8 mouse cellular contexts compared by ENCODE assay signal in the genomic region with DNA sequence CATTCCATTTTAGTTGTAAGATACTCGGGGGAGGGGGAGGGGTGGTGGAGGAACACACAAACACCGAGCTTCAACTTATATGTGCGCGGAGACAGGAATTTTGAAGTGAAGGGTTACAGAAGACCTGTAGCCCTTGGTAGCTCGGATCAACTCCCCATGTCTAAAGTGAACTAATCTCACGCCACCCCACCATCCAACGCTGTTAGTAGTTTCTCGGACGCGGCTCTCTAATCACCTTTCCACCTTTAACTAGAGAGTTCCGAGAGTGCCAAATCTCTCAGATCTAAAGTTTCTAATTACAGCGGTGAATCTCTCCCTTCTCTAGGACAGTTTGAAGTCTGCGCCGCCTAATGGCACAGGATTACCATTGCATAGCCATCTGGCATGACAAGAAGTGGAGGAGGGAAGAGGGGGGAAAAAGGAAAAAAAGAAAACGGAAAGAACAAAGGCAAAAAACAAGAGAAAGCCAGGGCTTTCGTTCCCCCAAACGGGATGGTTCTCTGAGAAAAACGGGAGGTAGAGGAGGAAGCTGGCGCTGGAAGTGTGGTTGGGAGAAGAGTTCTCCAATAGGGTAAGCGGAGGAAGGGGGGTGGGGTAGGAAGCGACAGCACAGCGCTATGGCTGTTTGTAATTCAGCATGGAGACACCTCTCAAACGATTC. TPM values are rescaled to one million over a fixed set of nuclear protein-coding genes. Genes with fewer than 3 reads are reported as not detected.
DNase-seq lines count a peak whose midpoint lies in the region; ATAC-seq and TF ChIP-seq lines count a peak whose summit lies in the region.

No protein-coding gene starts in this region.

- peak overlapping the region; percentile 41 for H3K9ac ChIP-seq in intestine, embryonic 14.5 days (ENCODE audit: low read length)

- WGBS in intestine, embryonic 14.5 days = 20% methylated on average over 23 of the region's 23 CpGs

- H3K27me3 ChIP-seq in intestine, embryonic 14.5 days (replicated peaks; ENCODE audit: control insufficient read depth, insufficient read depth, low read length) = no peaks in the 10 kb centered on the region
- H3K27me3 ChIP-seq in megakaryocyte, embryonic 14.5 days (replicated peaks) = no peaks in the 10 kb centered on the region

- peak overlapping the region; percentile 83 for H3K27ac ChIP-seq in gastrocnemius, adult 2 months
- H3K27ac ChIP-seq in intestine, embryonic 14.5 days (ENCODE audit: low read depth) = peak overlapping the region; percentile 64

- H3K4me1 ChIP-seq in intestine, embryonic 14.5 days (replicated peaks; ENCODE audit: control insufficient read depth, insufficient read depth, low read length) = no peaks in the 10 kb centered on the region
- no peaks in the 10 kb centered on the region for H3K4me1 ChIP-seq in megakaryocyte, embryonic 14.5 days

- DNase-seq in heart, adult 11 months = peak; percentile 96
- no peak for DNase-seq in heart, postnatal 25 days (ENCODE audit: low spot score)
- peak; percentile 28 to 39 for DNase-seq in cerebellum, postnatal 36 days
- DNase-seq in gastrocnemius, adult 2 months = peak; percentile 30
- peak; percentile 77 for DNase-seq in intestine, embryonic 14.5 days (ENCODE audit: low spot score)
- peak; percentile 20 to 53 for DNase-seq in left cerebral cortex, postnatal 10 days (ENCODE audit: extremely low spot score in 1 of 2, low spot score in 2 of 2)
- DNase-seq in skeletal muscle tissue, adult 2 months (ENCODE audit: low read depth, low spot score) = peak; percentile 11

- intact Hi-C loops in heart, postnatal 25 days (cut with DNase I) = loop anchor here (5.0 kb wide), 3 partner anchors 85 to 225 kb away; a partner anchor contains a TSS
- intact Hi-C loops in gastrocnemius, adult 2 months (cut with DNase I) = loop anchor here (1.0 to 5.0 kb wide), 2 partner anchors 177 to 1220 kb away; a partner anchor contains a TSS
- intact Hi-C loops in left cerebral cortex, postnatal 10 days (cut with DNase I) = no loop called here

- no peaks in the 10 kb centered on the region for H3K36me3 ChIP-seq in intestine, embryonic 14.5 days (ENCODE audit: control insufficient read depth, insufficient read depth, low read length)
- peaks cover 1% of the 10 kb centered on the region for H3K36me3 ChIP-seq in megakaryocyte, embryonic 14.5 days (replicated peaks; ENCODE audit: low read length)

- ATAC-seq in intestine, embryonic 14.5 days (replicated peaks; ENCODE audit: low FRiP score, low TSS enrichment, low read depth) = peak; percentile 81

- peak overlapping the region; percentile 48 for H3K4me2 ChIP-seq in intestine, embryonic 14.5 days (ENCODE audit: low read length)

- H3K9me3 ChIP-seq in intestine, embryonic 14.5 days (ENCODE audit: control insufficient read depth, low read length) = no peaks in the 10 kb centered on the region
- no peaks in the 10 kb centered on the region for H3K9me3 ChIP-seq in megakaryocyte, embryonic 14.5 days

- peak; percentile 63 for TF ChIP-seq CTCF in gastrocnemius, adult 2 months (IDR thresholded peaks at IDR 0.05)

- peak overlapping the region; percentile 79 for H3K4me3 ChIP-seq in gastrocnemius, adult 2 months
- peak overlapping the region; percentile 47 for H3K4me3 ChIP-seq in intestine, embryonic 14.5 days (ENCODE audit: low read depth, low read length)
- peak overlapping the region; percentile 92 for H3K4me3 ChIP-seq in megakaryocyte, embryonic 14.5 days (replicated peaks)

RNA-seq across cellular contexts. Expression of a gene that starts 0.7 kb away (rescaled TPM):
- total RNA-seq in heart, postnatal 25 days (2021) = 1 to 10 TPM; 8.2 to 9.3 TPM
- total RNA-seq in gastrocnemius, adult 2 months (2021) = 10 to 100 TPM in 1 of 2 experiments, 1 to 10 TPM in 1; 3.7 to 14.7 TPM
- polyA plus RNA-seq in intestine, embryonic 14.5 days (2014; fragmentation: Nextera tagmentation; extraction: Ambion mirVana) = 19.4 and 21.3 TPM in 2 replicates
- total RNA-seq in left cerebral cortex, postnatal 10 days (2021) = 1 to 10 TPM; 3.5 to 4.5 TPM
- polyA plus RNA-seq in megakaryocyte, embryonic 14.5 days (2012; ENCODE audit: insufficient read depth, low replicate concordance) = 1.8 and 20.8 TPM in 2 replicates
